Mouse (Mus musculus) heart, embryonic 16.5 days (tissue): ENCODE measurements around the gene Nrgn. TPM values are rescaled to one million over a fixed set of nuclear protein-coding genes. Genes with fewer than 3 reads are reported as not detected.

ENCODE experiments used
- ATAC-seq: fragments of 200-750 bp; cut with Nextera tagmentation; replicated peaks from 2 replicates; pipeline ENCODE4 v1.8.0; 2017; ENCODE audit warnings: moderate number of reproducible peaks; ENCODE audit not compliant: insufficient read depth, low FRiP score; ENCODE audit errors: extremely low read depth
- H3K27ac ChIP-seq: fragments of 300-500 bp; sonication (generic); 2 replicates; pipeline ENCODE4 v1.5.1; 2014; ENCODE audit warnings: mild to moderate bottlenecking, low read length, control low read depth, moderate library complexity
- H3K27me3 ChIP-seq: fragments of 300-500 bp; sonication (generic); 2 replicates; pipeline ENCODE4 v1.6.1; 2014; ENCODE audit warnings: low read length, mixed read lengths; ENCODE audit not compliant: control insufficient read depth, insufficient read depth
- H3K36me3 ChIP-seq: fragments of 300-500 bp; sonication (generic); 2 replicates; pipeline ENCODE4 v1.6.1; 2014; ENCODE audit not compliant: control insufficient read depth, insufficient read depth
- H3K4me1 ChIP-seq: fragments of 300-500 bp; sonication (generic); 2 replicates; pipeline ENCODE4 v1.6.1; 2014; ENCODE audit warnings: low read length, mixed read lengths; ENCODE audit not compliant: control insufficient read depth, insufficient read depth
- H3K4me2 ChIP-seq: fragments of 300-500 bp; sonication (generic); 2 replicates; pipeline ENCODE4 v1.6.1; 2014; ENCODE audit warnings: low read depth, mild to moderate bottlenecking, control low read depth, low read length
- H3K4me3 ChIP-seq: fragments of 300-500 bp; sonication (generic); 2 replicates; pipeline ENCODE4 v1.5.1; 2014; ENCODE audit warnings: mild to moderate bottlenecking, control low read depth, low read length
- H3K9ac ChIP-seq: fragments of 300-500 bp; sonication (generic); 2 replicates; pipeline ENCODE4 v1.6.1; 2014; ENCODE audit warnings: low read length, control low read depth
- H3K9me3 ChIP-seq: fragments of 300-500 bp; sonication (generic); replicated peaks from 2 replicates; pipeline ENCODE4 v1.6.1; 2016; ENCODE audit warnings: low read length; ENCODE audit not compliant: control insufficient read depth
- WGBS: fragments of 180-500 bp; shearing (Covaris S2); extraction: QIAGEN DNeasy Blood & Tissue Kit; methylation state at CpG from one replicate; pipeline ENCODE4 v1.1.7; 2014; 5-methylcytosine and 5-hydroxymethylcytosine counted together
- polyA plus RNA-seq: library from polyadenylated mRNA; unstranded; fragments of >200 nt; fragmentation: Nextera tagmentation; extraction: Ambion mirVana; gene quantifications from 2 replicates; pipeline ENCODE4 v1.2.1, GENCODE M21; 2015

Nrgn gene
- polyA plus RNA-seq, 1 experiment from 2014 or later: 4.3 TPM

DNA sequence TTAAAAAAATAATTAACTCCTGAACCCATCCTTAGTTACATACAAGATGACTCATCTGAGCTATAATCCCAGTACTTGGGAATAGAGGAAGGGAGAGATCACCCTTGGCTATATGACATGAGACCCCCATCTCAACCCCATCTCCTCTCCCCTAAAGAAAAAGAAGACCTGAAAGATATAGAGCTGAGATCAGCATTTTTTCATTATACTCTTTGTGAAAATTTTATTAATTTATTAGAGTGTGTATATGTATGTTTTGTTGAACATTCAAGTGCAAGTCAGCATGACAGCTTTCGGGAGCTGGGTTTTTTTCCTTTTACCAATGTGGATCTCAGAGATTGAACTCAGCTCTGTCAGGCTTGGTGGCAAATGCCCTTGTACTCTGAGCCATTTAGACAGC lies 51.5 kb downstream of the Nrgn start:
- Histone ChIP-seq H3K27ac (no peak overlapping the region), H3K4me2 (no peak overlapping the region), H3K4me3 (no peak overlapping the region), H3K27me3 (no peaks in the 10 kb centered on the region), H3K36me3 (no peaks in the 10 kb centered on the region), H3K9me3 (no peaks in the 10 kb centered on the region), H3K9ac (no peak overlapping the region), H3K4me1 (no peaks in the 10 kb centered on the region)
- ATAC-seq: no peak
- WGBS: 95% methylated on average over 1 of the region's 1 CpGs

DNA sequence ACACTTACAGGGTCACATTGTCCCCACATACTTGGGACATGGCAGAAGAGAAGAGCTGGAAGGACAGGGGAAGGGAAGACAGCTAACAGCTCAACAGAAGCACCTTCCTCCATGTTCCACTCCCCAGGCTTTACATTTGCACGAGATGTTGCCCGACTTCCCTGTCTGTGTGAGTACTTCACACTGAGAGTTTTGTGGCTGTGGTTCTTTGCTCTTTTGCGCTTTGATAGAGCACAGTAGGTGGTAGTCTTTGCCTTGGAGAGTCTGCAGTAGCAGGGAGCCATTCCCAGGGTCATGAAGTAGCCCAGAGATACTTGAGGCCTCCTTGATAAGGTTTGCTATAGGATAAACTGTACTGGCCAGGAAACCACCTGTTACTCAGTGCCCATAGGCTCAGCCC lies 52.5 kb downstream of the Nrgn start:
- Histone ChIP-seq H3K4me3 (no peak overlapping the region), H3K9me3 (no peaks in the 10 kb centered on the region), H3K27ac (no peak overlapping the region), H3K27me3 (no peaks in the 10 kb centered on the region), H3K36me3 (no peaks in the 10 kb centered on the region), H3K4me2 (no peak overlapping the region), H3K9ac (no peak overlapping the region), H3K4me1 (no peaks in the 10 kb centered on the region)
- 61% methylated on average over 3 of the region's 3 CpGs for WGBS
- ATAC-seq: no peak

DNA sequence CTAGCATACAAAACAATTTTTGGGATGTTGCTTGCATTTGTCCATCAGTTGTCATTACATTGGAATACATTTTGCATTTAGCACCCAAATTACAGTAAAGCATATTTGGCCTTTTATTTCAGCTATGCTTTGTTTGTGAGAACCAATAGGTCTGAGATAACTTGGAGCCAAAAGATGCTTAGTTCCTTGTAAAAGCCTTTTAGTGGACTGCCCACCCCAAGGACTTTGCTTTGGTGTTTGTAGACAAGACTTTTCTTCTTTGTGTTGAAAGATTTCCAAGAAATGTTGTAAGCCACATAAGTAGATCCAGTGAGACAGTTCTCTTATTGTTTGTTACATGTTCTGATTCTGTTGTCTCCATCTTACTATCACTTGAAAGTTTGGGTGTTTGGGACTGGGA lies 56.4 kb downstream of the Nrgn start:
- ATAC-seq: no peak
- Histone ChIP-seq H3K36me3 (no peaks in the 10 kb centered on the region), H3K9me3 (no peaks in the 10 kb centered on the region), H3K9ac (no peak overlapping the region), H3K4me1 (no peaks in the 10 kb centered on the region), H3K27me3 (no peaks in the 10 kb centered on the region), H3K4me3 (no peak overlapping the region), H3K4me2 (no peak overlapping the region), H3K27ac (no peak overlapping the region)

DNA sequence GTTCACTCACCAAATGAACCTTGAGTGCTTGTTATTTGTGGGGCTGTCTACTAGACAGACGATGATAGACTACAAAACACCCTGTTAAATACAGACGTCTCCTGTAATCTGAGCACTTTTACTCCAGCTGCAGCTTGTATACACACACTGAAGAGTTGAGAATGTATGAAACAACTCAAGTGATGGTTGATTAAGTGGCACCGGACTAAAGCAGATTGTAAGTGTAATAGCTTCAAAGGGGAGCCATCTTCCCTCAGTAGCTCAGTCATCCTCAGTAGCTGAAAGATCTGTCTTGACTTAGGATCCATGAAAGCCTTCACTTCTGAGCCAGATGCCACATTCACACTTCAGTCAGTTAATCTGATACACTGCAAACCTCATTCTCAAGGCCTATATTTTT lies 56.9 kb downstream of the Nrgn start:
- Histone ChIP-seq H3K4me3 (no peak overlapping the region), H3K4me2 (no peak overlapping the region), H3K27me3 (no peaks in the 10 kb centered on the region), H3K36me3 (no peaks in the 10 kb centered on the region), H3K27ac (no peak overlapping the region), H3K9ac (no peak overlapping the region), H3K4me1 (peaks cover 1% of the 10 kb centered on the region; the same call in 1 of the 2 replicates), H3K9me3 (no peaks in the 10 kb centered on the region)
- WGBS: 59% methylated on average over 3 of the region's 3 CpGs
- ATAC-seq: no peak

Other genes starting within 250 kb of the Nrgn start
- gene Ccdc15, start 204.5 kb downstream of the Nrgn start, polyA plus RNA-seq: 3.8 and 4.6 TPM in 2 replicates
- 0.08 and 0.10 TPM in 2 replicates for gene Hepacam, start 185.6 kb downstream of the Nrgn start, polyA plus RNA-seq
- gene Robo4, start 151.0 kb downstream of the Nrgn start, polyA plus RNA-seq: 9.2 and 11.2 TPM in 2 replicates
- not detected in 2 replicates for gene Robo3, start 119.7 kb downstream of the Nrgn start, polyA plus RNA-seq
- 11.1 and 11.4 TPM in 2 replicates for gene Msantd2, start 63.6 kb downstream of the Nrgn start, polyA plus RNA-seq
- 92.1 and 101 TPM in 2 replicates for gene Esam, start 24.8 kb downstream of the Nrgn start, polyA plus RNA-seq
- 2.1 and 5.3 TPM in 2 replicates for gene Vsig2, start 13.6 kb downstream of the Nrgn start, polyA plus RNA-seq
- 9.2 and 10.9 TPM in 2 replicates for gene Siae, start 2.8 kb upstream of the Nrgn start, polyA plus RNA-seq
- 7.6 and 7.9 TPM in 2 replicates for gene Spa17, start 60.8 kb upstream of the Nrgn start, polyA plus RNA-seq
- 95.3 and 105 TPM in 2 replicates for gene Tbrg1, start 104.4 kb upstream of the Nrgn start, polyA plus RNA-seq
- 0.05 TPM in 1 of 2 replicates, not detected in the other for gene Panx3, start 116.3 kb upstream of the Nrgn start, polyA plus RNA-seq
- not detected in 2 replicates for gene Olfr160, start 163.3 kb upstream of the Nrgn start, polyA plus RNA-seq
- gene Olfr874, start 192.2 kb upstream of the Nrgn start, polyA plus RNA-seq: not detected in 2 replicates
- not detected in 2 replicates for gene Olfr875, start 219.0 kb upstream of the Nrgn start, polyA plus RNA-seq